Mouse (Mus musculus): Measurements from ENCODE around the gene Apoc3. TPM values are rescaled to one million over a fixed set of nuclear protein-coding genes. Genes with fewer than 3 reads are reported as not detected.

Gene Apoc3
- polyA plus RNA-seq, 1 experiment from 2014 or later, result not detected

GRCm38 (mm10) chr9:46214276-46214675 lies 21.2 kb downstream of the Apoc3 start:
- Histone ChIP-seq H3K9ac (no peak overlapping the region), H3K4me2 (replicated peaks) (no peak overlapping the region), H3K4me1 (no peaks in the 10 kb centered on the region), H3K27me3 (no peaks in the 10 kb centered on the region), H3K27ac (no peak overlapping the region), H3K4me3 (no peak overlapping the region), H3K36me3 (peaks cover 56% of the 10 kb centered on the region), H3K9me3 (no peaks in the 10 kb centered on the region)
- ATAC-seq (ENCODE audit: insufficient number of reproducible peaks, insufficient read depth, low FRiP score, low TSS enrichment), result no peak
- 78% methylated on average over 4 of the region's 4 CpGs for WGBS

GRCm38 (mm10) chr9:46210473-46210872 lies 25.0 kb downstream of the Apoc3 start:
- Histone ChIP-seq H3K36me3 (peaks cover 55% of the 10 kb centered on the region), H3K4me1 (peaks cover 21% of the 10 kb centered on the region), H3K9me3 (no peaks in the 10 kb centered on the region), H3K27ac (no peak overlapping the region), H3K4me3 (no peak overlapping the region), H3K9ac (no peak overlapping the region), H3K4me2 (replicated peaks) (no peak overlapping the region), H3K27me3 (no peaks in the 10 kb centered on the region)
- ATAC-seq (ENCODE audit: insufficient number of reproducible peaks, insufficient read depth, low FRiP score, low TSS enrichment), result no peak
- WGBS, result 92% methylated on average over 12 of the region's 12 CpGs

- peaks cover 21% of the 10 kb centered on the region for H3K4me1 ChIP-seq
- no peaks in the 10 kb centered on the region for H3K9me3 ChIP-seq
- no peaks in the 10 kb centered on the region for H3K27me3 ChIP-seq
- peak overlapping the region; percentile 14; the same call in 1 of the 2 replicates for H3K27ac ChIP-seq
- no peak overlapping the region for H3K9ac ChIP-seq
- no peak overlapping the region for H3K4me3 ChIP-seq
- peaks cover 56% of the 10 kb centered on the region for H3K36me3 ChIP-seq
- H3K4me2 ChIP-seq (replicated peaks), result no peak overlapping the region
- 58% methylated on average over 13 of the region's 13 CpGs for WGBS
- ATAC-seq (ENCODE audit: insufficient number of reproducible peaks, insufficient read depth, low FRiP score, low TSS enrichment), result no peak
These were observed 26.9 kb downstream of the Apoc3 start for GRCm38 (mm10) chr9:46208401-46208974.

GRCm38 (mm10) chr9:46207501-46207869 lies 28.0 kb downstream of the Apoc3 start:
- 61% methylated on average over 6 of the region's 6 CpGs for WGBS
- H3K27me3 ChIP-seq, result no peaks in the 10 kb centered on the region
- peaks cover 47% of the 10 kb centered on the region for H3K36me3 ChIP-seq
- peak overlapping the region; percentile 18; the same call in 1 of the 2 replicates for H3K27ac ChIP-seq
- H3K9ac ChIP-seq, result no peak overlapping the region
- H3K4me1 ChIP-seq, result peaks cover 21% of the 10 kb centered on the region
- H3K9me3 ChIP-seq, result no peaks in the 10 kb centered on the region
- no peak overlapping the region for H3K4me3 ChIP-seq
- no peak for ATAC-seq (ENCODE audit: insufficient number of reproducible peaks, insufficient read depth, low FRiP score, low TSS enrichment)
- no peak overlapping the region for H3K4me2 ChIP-seq (replicated peaks)

GRCm38 (mm10) chr9:46206834-46207500 lies 28.5 kb downstream of the Apoc3 start:
- Histone ChIP-seq H3K9ac (no peak overlapping the region), H3K9me3 (no peaks in the 10 kb centered on the region), H3K27ac (0 out of 2 replicates have a peak overlapping the region, but pooled peaks have one; percentile 18), H3K4me2 (replicated peaks) (no peak overlapping the region), H3K27me3 (no peaks in the 10 kb centered on the region), H3K36me3 (peaks cover 45% of the 10 kb centered on the region), H3K4me1 (peaks cover 21% of the 10 kb centered on the region), H3K4me3 (no peak overlapping the region)
- 67% methylated on average over 10 of the region's 10 CpGs for WGBS
- no peak for ATAC-seq (ENCODE audit: insufficient number of reproducible peaks, insufficient read depth, low FRiP score, low TSS enrichment)

- peaks cover 64% of the 10 kb centered on the region for H3K36me3 ChIP-seq
These were observed 35.8 kb downstream of the Apoc3 start for GRCm38 (mm10) chr9:46199609-46200008.

GRCm38 (mm10) chr9:46198936-46199335 lies 36.5 kb downstream of the Apoc3 start:
- no peak overlapping the region for H3K4me3 ChIP-seq
- no peaks in the 10 kb centered on the region for H3K27me3 ChIP-seq
- no peak overlapping the region for H3K27ac ChIP-seq
- H3K9ac ChIP-seq, result no peak overlapping the region
- no peak for ATAC-seq (ENCODE audit: insufficient number of reproducible peaks, insufficient read depth, low FRiP score, low TSS enrichment)
- no peaks in the 10 kb centered on the region for H3K9me3 ChIP-seq
- WGBS, result 91% methylated on average over 7 of the region's 7 CpGs
- H3K36me3 ChIP-seq, result peaks cover 58% of the 10 kb centered on the region
- H3K4me2 ChIP-seq (replicated peaks), result no peak overlapping the region
- no peaks in the 10 kb centered on the region for H3K4me1 ChIP-seq

More at GRCm38 (mm10) chr9:46199609-46200008, 35.8 kb downstream of the Apoc3 start:
- Histone ChIP-seq H3K27ac (no peak overlapping the region), H3K9me3 (no peaks in the 10 kb centered on the region), H3K4me1 (no peaks in the 10 kb centered on the region), H3K9ac (no peak overlapping the region), H3K4me3 (no peak overlapping the region), H3K27me3 (no peaks in the 10 kb centered on the region), H3K4me2 (replicated peaks) (no peak overlapping the region)
- no peak for ATAC-seq (ENCODE audit: insufficient number of reproducible peaks, insufficient read depth, low FRiP score, low TSS enrichment)
- 83% methylated on average over 2 of the region's 2 CpGs for WGBS

- Histone ChIP-seq H3K27ac (no peak overlapping the region), H3K9ac (no peak overlapping the region), H3K4me1 (no peaks in the 10 kb centered on the region), H3K9me3 (no peaks in the 10 kb centered on the region), H3K4me3 (no peak overlapping the region), H3K4me2 (replicated peaks) (no peak overlapping the region), H3K27me3 (no peaks in the 10 kb centered on the region), H3K36me3 (peaks cover 57% of the 10 kb centered on the region)
- no peak for ATAC-seq (ENCODE audit: insufficient number of reproducible peaks, insufficient read depth, low FRiP score, low TSS enrichment)
- 91% methylated on average over 9 of the region's 9 CpGs for WGBS
These were observed 37.0 kb downstream of the Apoc3 start for GRCm38 (mm10) chr9:46198461-46198860.

- no peak overlapping the region for H3K4me3 ChIP-seq
- peaks cover 52% of the 10 kb centered on the region for H3K36me3 ChIP-seq
- H3K9ac ChIP-seq, result no peak overlapping the region
These were observed 38.7 kb downstream of the Apoc3 start for GRCm38 (mm10) chr9:46196699-46197169.

GRCm38 (mm10) chr9:46194809-46195208 lies 40.6 kb downstream of the Apoc3 start:
- H3K4me3 ChIP-seq, result no peak overlapping the region
- no peaks in the 10 kb centered on the region for H3K9me3 ChIP-seq
- no peak overlapping the region for H3K4me2 ChIP-seq (replicated peaks)
- no peak for ATAC-seq (ENCODE audit: insufficient number of reproducible peaks, insufficient read depth, low FRiP score, low TSS enrichment)
- H3K9ac ChIP-seq, result no peak overlapping the region
- no peaks in the 10 kb centered on the region for H3K27me3 ChIP-seq
- WGBS, result 80% methylated on average over 9 of the region's 9 CpGs
- H3K4me1 ChIP-seq, result 0 out of 2 replicates have a peak, but pooled peaks cover 7% of the 10 kb centered on the region
- peaks cover 44% of the 10 kb centered on the region for H3K36me3 ChIP-seq
- no peak overlapping the region for H3K27ac ChIP-seq

More at GRCm38 (mm10) chr9:46196699-46197169, 38.7 kb downstream of the Apoc3 start:
- no peak for ATAC-seq (ENCODE audit: insufficient number of reproducible peaks, insufficient read depth, low FRiP score, low TSS enrichment)
- WGBS, result 87% methylated on average over 12 of the region's 12 CpGs
- H3K27ac ChIP-seq, result no peak overlapping the region
- no peaks in the 10 kb centered on the region for H3K4me1 ChIP-seq
- no peak overlapping the region for H3K4me2 ChIP-seq (replicated peaks)
- H3K9me3 ChIP-seq, result no peaks in the 10 kb centered on the region
- H3K27me3 ChIP-seq, result no peaks in the 10 kb centered on the region

GRCm38 (mm10) chr9:46192642-46193041 lies 42.8 kb downstream of the Apoc3 start:
- no peak for ATAC-seq (ENCODE audit: insufficient number of reproducible peaks, insufficient read depth, low FRiP score, low TSS enrichment)
- 82% methylated on average over 6 of the region's 6 CpGs for WGBS

GRCm38 (mm10) chr9:46191644-46192043 lies 43.8 kb downstream of the Apoc3 start:
- no peak overlapping the region for H3K4me3 ChIP-seq
- ATAC-seq (ENCODE audit: insufficient number of reproducible peaks, insufficient read depth, low FRiP score, low TSS enrichment), result no peak
- no peak overlapping the region for H3K27ac ChIP-seq
- no peaks in the 10 kb centered on the region for H3K27me3 ChIP-seq
- H3K4me1 ChIP-seq, result 0 out of 2 replicates have a peak, but pooled peaks cover 7% of the 10 kb centered on the region
- H3K9me3 ChIP-seq, result no peaks in the 10 kb centered on the region
- 29% methylated on average over 1 of the region's 1 CpGs for WGBS
- H3K36me3 ChIP-seq, result peaks cover 17% of the 10 kb centered on the region; the same call in 1 of the 2 replicates
- H3K4me2 ChIP-seq (replicated peaks), result no peak overlapping the region
- H3K9ac ChIP-seq, result no peak overlapping the region

More at GRCm38 (mm10) chr9:46192642-46193041, 42.8 kb downstream of the Apoc3 start:
- no peak overlapping the region for H3K27ac ChIP-seq
- H3K9ac ChIP-seq, result no peak overlapping the region
- H3K4me2 ChIP-seq (replicated peaks), result no peak overlapping the region
- H3K4me3 ChIP-seq, result no peak overlapping the region
- H3K9me3 ChIP-seq, result no peaks in the 10 kb centered on the region
- no peaks in the 10 kb centered on the region for H3K27me3 ChIP-seq
- H3K4me1 ChIP-seq, result 0 out of 2 replicates have a peak, but pooled peaks cover 7% of the 10 kb centered on the region
- H3K36me3 ChIP-seq, result peaks cover 25% of the 10 kb centered on the region; the same call in 1 of the 2 replicates
